Mouse (Mus musculus) heart, adult 11 months (tissue): ENCODE measurements around the gene Mthfd2l.

ENCODE experiments used
- DNase-seq: peaks from one replicate; pipeline ENCODE4 v3.0.0; 2022

Mthfd2l gene

GRCm38 (mm10) chr5:90949499-90949898, 18.6 kb downstream of the Mthfd2l start:
- DNase-seq, result no peak

GRCm38 (mm10) chr5:90951475-90951874, 20.6 kb downstream of the Mthfd2l start:
- no peak for DNase-seq

- no peak for DNase-seq
These were observed 22.0 kb downstream of the Mthfd2l start for GRCm38 (mm10) chr5:90952731-90953481.

GRCm38 (mm10) chr5:90964316-90964715, 33.4 kb downstream of the Mthfd2l start:
- peak; percentile 71 for DNase-seq

- DNase-seq, result peak; percentile 33
These were observed 33.8 kb downstream of the Mthfd2l start for GRCm38 (mm10) chr5:90964764-90965163.

- peak; percentile 64 for DNase-seq
These were observed 34.5 kb downstream of the Mthfd2l start for GRCm38 (mm10) chr5:90965386-90965785.

- peak; percentile 91 for DNase-seq
These were observed 46.3 kb downstream of the Mthfd2l start for GRCm38 (mm10) chr5:90977244-90977643.

- DNase-seq, result peak; percentile 45
These were observed 49.4 kb downstream of the Mthfd2l start for GRCm38 (mm10) chr5:90980297-90980696.

- no peak for DNase-seq
These were observed 56.7 kb downstream of the Mthfd2l start for GRCm38 (mm10) chr5:90987605-90988004.

- DNase-seq, result no peak
These were observed 57.2 kb downstream of the Mthfd2l start for GRCm38 (mm10) chr5:90988149-90988548.

- no peak for DNase-seq
These were observed 57.7 kb downstream of the Mthfd2l start for GRCm38 (mm10) chr5:90988592-90988991.

GRCm38 (mm10) chr5:90999942-91000341, 69.0 kb downstream of the Mthfd2l start:
- DNase-seq, result peak; percentile 77

- DNase-seq, result no peak
These were observed 84.3 kb downstream of the Mthfd2l start for GRCm38 (mm10) chr5:91015216-91015615.

GRCm38 (mm10) chr5:91023114-91023513, 92.2 kb downstream of the Mthfd2l start:
- DNase-seq, result peak; percentile 35

GRCm38 (mm10) chr5:91027164-91027563, 96.2 kb downstream of the Mthfd2l start, which contains the start of gene Epgn:
Gene Epgn (plus strand): TSS chr5:91027464.
- DNase-seq, result no peak

GRCm38 (mm10) chr5:91027840-91028239, 96.9 kb downstream of the Mthfd2l start:
- no peak for DNase-seq

GRCm38 (mm10) chr5:91030629-91031028, 99.7 kb downstream of the Mthfd2l start:
- DNase-seq, result no peak

GRCm38 (mm10) chr5:91035341-91035740, 104.4 kb downstream of the Mthfd2l start:
- no peak for DNase-seq

- DNase-seq, result peak; percentile 86
These were observed 105.7 kb downstream of the Mthfd2l start for GRCm38 (mm10) chr5:91036628-91037027.

GRCm38 (mm10) chr5:91037756-91038155, 106.8 kb downstream of the Mthfd2l start:
- DNase-seq, result peak; percentile 14

GRCm38 (mm10) chr5:91038547-91038946, 107.6 kb downstream of the Mthfd2l start:
- DNase-seq, result peak; percentile 89

- peak; percentile 70 for DNase-seq
These were observed 108.0 kb downstream of the Mthfd2l start for GRCm38 (mm10) chr5:91038963-91039362.

GRCm38 (mm10) chr5:91047987-91048386, 117.1 kb downstream of the Mthfd2l start:
- no peak for DNase-seq

- no peak for DNase-seq
These were observed 117.5 kb downstream of the Mthfd2l start for GRCm38 (mm10) chr5:91048397-91048796.
